ENCODE assay signal across 17 mouse cellular contexts in the genomic region with DNA sequence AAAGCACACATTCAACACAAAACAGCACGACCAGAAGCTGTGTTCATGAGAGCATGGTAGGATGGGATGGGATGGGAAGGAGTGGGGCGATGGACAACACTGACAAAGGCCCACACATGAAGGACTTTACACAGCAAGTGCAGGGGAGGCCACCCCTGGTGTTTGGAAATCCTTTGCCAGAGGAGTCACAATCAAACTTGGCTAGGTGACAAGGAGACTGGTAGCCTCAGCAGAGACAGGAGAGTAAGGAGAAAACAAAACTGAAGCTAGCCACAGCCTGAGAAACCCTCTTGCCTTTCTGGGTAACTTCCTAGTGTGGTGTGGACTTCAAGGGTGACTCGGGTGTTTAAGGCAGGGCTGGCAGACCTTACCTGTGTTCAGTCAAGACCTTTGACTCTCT. TPM values are rescaled to one million over a fixed set of nuclear protein-coding genes. Genes with fewer than 3 reads are reported as not detected.
DNase-seq lines count a peak whose midpoint lies in the region; ATAC-seq and TF ChIP-seq lines count a peak whose summit lies in the region.
"Had no signal": no experiment of that assay in that cellular context is flagged by ENCODE, and none has a peak within 500 bp of the region (broad histone marks: within the 10 kb centered on the region; RNA-seq: fewer than 3 reads in every experiment).

No protein-coding gene starts in this region.

- H3K9me3 ChIP-seq in G1E (replicated peaks), result no peaks in the 10 kb centered on the region
- H3K9me3 ChIP-seq in liver, embryonic 13.5 days (replicated peaks), result no peaks in the 10 kb centered on the region

- H3K36me3 ChIP-seq in liver, adult 2 months (ENCODE audit: control insufficient read depth, insufficient read depth, low read length), result peaks cover 11% of the 10 kb centered on the region
- H3K36me3 ChIP-seq in G1E (replicated peaks), result peaks cover 45% of the 10 kb centered on the region
- H3K36me3 ChIP-seq in liver, embryonic 13.5 days, result peaks cover 33% of the 10 kb centered on the region

- WGBS in liver, adult 2 months, result 51% methylated on average over 3 of the region's 3 CpGs
- WGBS in liver, embryonic 13.5 days (ENCODE audit: insufficient replicate concordance), result 65% methylated on average over 3 of the region's 3 CpGs

- H3K4me3 ChIP-seq in liver, adult 2 months (ENCODE audit: insufficient read depth, low read depth, low read length), result peak overlapping the region; percentile 20; the same call in 1 of the 2 replicates
- peak overlapping the region; percentile 98; the same call in 1 of the 2 replicates for H3K4me3 ChIP-seq in G1E (ENCODE audit: low read depth, low read length)
- H3K4me3 ChIP-seq in liver, embryonic 13.5 days (replicated peaks), result peak overlapping the region; percentile 98

- no peak for TF ChIP-seq POLR2A in liver, adult 2 months (IDR thresholded peaks at IDR 0.05; ENCODE audit: extremely low read depth, insufficient read depth, low read length)

- H3K27me3 ChIP-seq in liver, adult 2 months (ENCODE audit: control insufficient read depth, insufficient read depth, low read length), result no peaks in the 10 kb centered on the region
- H3K27me3 ChIP-seq in G1E (ENCODE audit: insufficient read depth, low read length), result no peaks in the 10 kb centered on the region
- H3K27me3 ChIP-seq in liver, embryonic 13.5 days, result no peaks in the 10 kb centered on the region

- H3K27ac ChIP-seq in liver, adult 2 months (replicated peaks; ENCODE audit: insufficient read depth, low read depth, low read length), result peak overlapping the region; percentile 71
- H3K27ac ChIP-seq in liver, embryonic 13.5 days, result peak overlapping the region; percentile 95
- H3K27ac ChIP-seq: kidney, postnatal 0 days; stomach, postnatal 0 days had no signal

- peaks cover 18% of the 10 kb centered on the region for H3K4me1 ChIP-seq in liver, adult 2 months (ENCODE audit: control insufficient read depth, insufficient read depth, low read length)
- H3K4me1 ChIP-seq in G1E (ENCODE audit: insufficient read depth, low read depth, low read length), result peaks cover 42% of the 10 kb centered on the region
- H3K4me1 ChIP-seq in liver, embryonic 13.5 days (replicated peaks), result peaks cover 83% of the 10 kb centered on the region

- peak; percentile 12 for DNase-seq in cerebellum, adult 9-10 months
- no peak for DNase-seq in cerebellum, adult 18-20 months
- DNase-seq in liver, adult 2 months (ENCODE audit: extremely low read depth, low read depth, low spot score), result peak; percentile 48
- no peak for DNase-seq in liver
- no peak for DNase-seq in G1E (ENCODE audit: low spot score)
- no peak for DNase-seq in liver, embryonic 13.5 days
- no peak for DNase-seq in urinary bladder, adult 2 months (ENCODE audit: low spot score)
- no peak for DNase-seq in kidney, postnatal 10 days
- DNase-seq: cerebellum, adult 11 months; heart, adult 18-20 months; lung, adult 2 months; thymus, postnatal 36 days had no signal

- H3K79me2 ChIP-seq in liver, adult 2 months (ENCODE audit: control insufficient read depth, insufficient read depth, low read length), result peaks cover 23% of the 10 kb centered on the region; the same call in 1 of the 2 replicates

- peak overlapping the region; percentile 86 for H3K4me2 ChIP-seq in liver, embryonic 13.5 days

- no peak for ATAC-seq in G1E (ENCODE audit: extremely low read depth, insufficient number of reproducible peaks, low FRiP score, poor library complexity, severe bottlenecking)
- ATAC-seq in liver, embryonic 13.5 days (ENCODE audit: low read depth), result no peak
- ATAC-seq: inflammation-experienced regulatory T-cells, adult 6 months had no signal

- H3K9ac ChIP-seq in liver, adult 2 months (ENCODE audit: low read depth, low read length), result peak overlapping the region; percentile 21; the same call in 1 of the 2 replicates
- H3K9ac ChIP-seq in liver, embryonic 13.5 days, result peak overlapping the region; percentile 95

- TF ChIP-seq CTCF in liver, adult 2 months (IDR thresholded peaks at IDR 0.05; ENCODE audit: low read depth, low read length), result no peak
- no peak for TF ChIP-seq CTCF in G1E (IDR thresholded peaks at IDR 0.05; ENCODE audit: low read depth, low read length)

RNA-seq across cellular contexts. Expression of a gene that starts 4.9 kb away (rescaled TPM):
- 7.5 and 9.2 TPM in 2 replicates for total RNA-seq in liver, adult 2 months (2014; rRNA removed)
- polyA plus RNA-seq in liver, adult 2 months (2012; rRNA removed), result 39.2 and 46.0 TPM in 2 replicates
- total RNA-seq in G1E (2014; fragmentation: Nextera tagmentation), result 52.6 and 62.0 TPM in 2 replicates
- total RNA-seq in G1E (2017), result 20.2 and 26.8 TPM in 2 replicates
- 13.9 and 54.8 TPM in 2 replicates for polyA plus RNA-seq in G1E (2012)
- polyA plus RNA-seq in liver, embryonic 13.5 days (2015; fragmentation: Nextera tagmentation; extraction: Ambion mirVana), result 49.1 and 51.6 TPM in 2 replicates
- 30.3 and 32.5 TPM in 2 replicates for polyA plus RNA-seq in urinary bladder, adult 2 months (2012; rRNA removed)

RNA-seq across cellular contexts. Expression of a gene that starts 37.3 kb away (rescaled TPM):
- total RNA-seq in liver, adult 2 months (2014; rRNA removed), result not detected in 2 replicates
- polyA plus RNA-seq in liver, adult 2 months (2012; rRNA removed), result not detected in 2 replicates
- not detected in 2 replicates for total RNA-seq in G1E (2014; fragmentation: Nextera tagmentation)
- not detected in 2 replicates for total RNA-seq in G1E (2017)
- not detected in 2 replicates for polyA plus RNA-seq in G1E (2012)
- polyA plus RNA-seq in liver, embryonic 13.5 days (2015; fragmentation: Nextera tagmentation; extraction: Ambion mirVana), result 0.07 TPM in 2 replicates
- 0.27 and 0.39 TPM in 2 replicates for polyA plus RNA-seq in urinary bladder, adult 2 months (2012; rRNA removed)
- total RNA-seq: common myeloid progenitor, adult 5-6 weeks; megakaryocyte progenitor cell, adult 5-6 weeks had no signal
- polyA plus RNA-seq: inflammation-experienced regulatory T-cells, adult 6 months had no signal

Comparison
In these comparisons a context has a peak if more than half of its experiments do, and no peak if none do; other contexts are left out.
1. DNase-seq: peak in cerebellum, adult 9-10 months (single experiment) and liver, adult 2 months (single experiment); none in cerebellum, adult 18-20 months (0 of 2), liver (single experiment), G1E (single experiment), liver, embryonic 13.5 days (single experiment), urinary bladder, adult 2 months (single experiment) and kidney, postnatal 10 days (single experiment).
2. H3K4me3 ChIP-seq: peak in every context shown above with its lines; median percentile 98 in G1E; 98 in liver, embryonic 13.5 days; 20 in liver, adult 2 months.